Mouse (Mus musculus): ENCODE measurements around the gene Dpp9. TPM values are rescaled to one million over a fixed set of nuclear protein-coding genes. Genes with fewer than 3 reads are reported as not detected.

The Dpp9 gene
- polyA plus RNA-seq, 1 experiment: 54.4 TPM

- DNase-seq (ENCODE audit: low read depth): peak; percentile 83
- no peak for TF ChIP-seq POLR2A (IDR thresholded peaks at IDR 0.05; ENCODE audit: borderline replicate concordance, extremely low read depth, insufficient read depth, insufficient read length, poor library complexity, severe bottlenecking)
- no peak for TF ChIP-seq CTCF (IDR thresholded peaks at IDR 0.05; ENCODE audit: borderline replicate concordance, extremely low read depth, insufficient read depth, insufficient read length)
Measured at GRCm38 (mm10) chr17:56153643-56154042, 65.1 kb downstream of the Dpp9 start.

- DNase-seq (ENCODE audit: low read depth): no peak
- TF ChIP-seq POLR2A (IDR thresholded peaks at IDR 0.05; ENCODE audit: borderline replicate concordance, extremely low read depth, insufficient read depth, insufficient read length, poor library complexity, severe bottlenecking) (no peak), CTCF (IDR thresholded peaks at IDR 0.05; ENCODE audit: borderline replicate concordance, extremely low read depth, insufficient read depth, insufficient read length) (no peak)
Measured at GRCm38 (mm10) chr17:56149897-56150296, 68.8 kb downstream of the Dpp9 start.

- TF ChIP-seq POLR2A (IDR thresholded peaks at IDR 0.05; ENCODE audit: borderline replicate concordance, extremely low read depth, insufficient read depth, insufficient read length, poor library complexity, severe bottlenecking) (no peak), CTCF (IDR thresholded peaks at IDR 0.05; ENCODE audit: borderline replicate concordance, extremely low read depth, insufficient read depth, insufficient read length) (no peak)
- peak; percentile 29 for DNase-seq (ENCODE audit: low read depth)
Measured at GRCm38 (mm10) chr17:56148790-56149618, 69.7 kb downstream of the Dpp9 start.

- no peak for TF ChIP-seq CTCF (IDR thresholded peaks at IDR 0.05; ENCODE audit: borderline replicate concordance, extremely low read depth, insufficient read depth, insufficient read length)
- no peak for TF ChIP-seq POLR2A (IDR thresholded peaks at IDR 0.05; ENCODE audit: borderline replicate concordance, extremely low read depth, insufficient read depth, insufficient read length, poor library complexity, severe bottlenecking)
- DNase-seq (ENCODE audit: low read depth): no peak
Measured at GRCm38 (mm10) chr17:56148280-56148679, 70.4 kb downstream of the Dpp9 start.

- TF ChIP-seq CTCF (IDR thresholded peaks at IDR 0.05; ENCODE audit: borderline replicate concordance, extremely low read depth, insufficient read depth, insufficient read length): no peak
Measured at GRCm38 (mm10) chr17:56147420-56147819, 71.3 kb downstream of the Dpp9 start.

GRCm38 (mm10) chr17:56146131-56146530 lies 72.6 kb downstream of the Dpp9 start:
- DNase-seq (ENCODE audit: low read depth): no peak
- TF ChIP-seq CTCF (IDR thresholded peaks at IDR 0.05; ENCODE audit: borderline replicate concordance, extremely low read depth, insufficient read depth, insufficient read length) (no peak), POLR2A (IDR thresholded peaks at IDR 0.05; ENCODE audit: borderline replicate concordance, extremely low read depth, insufficient read depth, insufficient read length, poor library complexity, severe bottlenecking) (no peak)

More at GRCm38 (mm10) chr17:56147420-56147819, 71.3 kb downstream of the Dpp9 start:
- DNase-seq (ENCODE audit: low read depth): no peak

GRCm38 (mm10) chr17:56144546-56144945 lies 74.2 kb downstream of the Dpp9 start:
- TF ChIP-seq POLR2A (IDR thresholded peaks at IDR 0.05; ENCODE audit: borderline replicate concordance, extremely low read depth, insufficient read depth, insufficient read length, poor library complexity, severe bottlenecking) (no peak), CTCF (IDR thresholded peaks at IDR 0.05; ENCODE audit: borderline replicate concordance, extremely low read depth, insufficient read depth, insufficient read length) (no peak)
- DNase-seq (ENCODE audit: low read depth): no peak

GRCm38 (mm10) chr17:56141702-56142605 lies 76.8 kb downstream of the Dpp9 start:
- peak; percentile 70 for DNase-seq (ENCODE audit: low read depth)
- TF ChIP-seq CTCF (IDR thresholded peaks at IDR 0.05; ENCODE audit: borderline replicate concordance, extremely low read depth, insufficient read depth, insufficient read length): no peak
- TF ChIP-seq POLR2A (IDR thresholded peaks at IDR 0.05; ENCODE audit: borderline replicate concordance, extremely low read depth, insufficient read depth, insufficient read length, poor library complexity, severe bottlenecking): no peak

GRCm38 (mm10) chr17:56139858-56140595 lies 78.7 kb downstream of the Dpp9 start, which contains the start of gene Sema6b:
TSS of gene Sema6b (minus strand) at chr17:56140343.
- DNase-seq (ENCODE audit: low read depth): peak; percentile 86
- no peak for TF ChIP-seq CTCF (IDR thresholded peaks at IDR 0.05; ENCODE audit: borderline replicate concordance, extremely low read depth, insufficient read depth, insufficient read length)
- peak; percentile 50; the same call in 1 of the 2 replicates for TF ChIP-seq POLR2A (IDR thresholded peaks at IDR 0.05; ENCODE audit: borderline replicate concordance, extremely low read depth, insufficient read depth, insufficient read length, poor library complexity, severe bottlenecking)

GRCm38 (mm10) chr17:56139355-56139754 lies 79.3 kb downstream of the Dpp9 start:
- TF ChIP-seq POLR2A (IDR thresholded peaks at IDR 0.05; ENCODE audit: borderline replicate concordance, extremely low read depth, insufficient read depth, insufficient read length, poor library complexity, severe bottlenecking): no peak
- TF ChIP-seq CTCF (IDR thresholded peaks at IDR 0.05; ENCODE audit: borderline replicate concordance, extremely low read depth, insufficient read depth, insufficient read length): no peak
- peak; percentile 44 for DNase-seq (ENCODE audit: low read depth)

Measured in brain, embryonic 14.5 days (tissue).